Mouse (Mus musculus): Measurements from ENCODE around the gene Muc13. TPM values are rescaled to one million over a fixed set of nuclear protein-coding genes. Genes with fewer than 3 reads are reported as not detected.

Muc13 gene
- polyA plus RNA-seq, 1 experiment from 2014 or later = 0.07 TPM

GRCm38 (mm10) chr16:33828496-33828895, 34.7 kb downstream of the Muc13 start:
- H3K36me3 ChIP-seq (ENCODE audit: control insufficient read depth, insufficient read depth, low read length) = no peaks in the 10 kb centered on the region
- H3K4me2 ChIP-seq (ENCODE audit: low read depth, low read length, severe bottlenecking) = no peak overlapping the region
- WGBS = 83% methylated on average over 7 of the region's 7 CpGs
- H3K27ac ChIP-seq (ENCODE audit: low read depth, low read length) = no peak overlapping the region
- H3K4me1 ChIP-seq (replicated peaks; ENCODE audit: control insufficient read depth, insufficient read depth, low read length) = peaks cover 4% of the 10 kb centered on the region; the same call in 1 of the 2 replicates
- H3K4me3 ChIP-seq (ENCODE audit: low read depth, low read length) = no peak overlapping the region
- DNase-seq (ENCODE audit: low spot score) (no peak), ATAC-seq (replicated peaks; ENCODE audit: low FRiP score) (no peak)
- peaks cover 21% of the 10 kb centered on the region for H3K27me3 ChIP-seq (ENCODE audit: control insufficient read depth, insufficient read depth, low read length)
- no peaks in the 10 kb centered on the region for H3K9me3 ChIP-seq (ENCODE audit: control insufficient read depth, low read length)
- H3K9ac ChIP-seq (ENCODE audit: low read length) = no peak overlapping the region

- DNase-seq (ENCODE audit: low spot score) (peak; percentile 86), ATAC-seq (replicated peaks; ENCODE audit: low FRiP score) (peak; percentile 78)
- Histone ChIP-seq H3K9ac (ENCODE audit: low read length) (peak within 1 kb of the TSS; percentile 66), H3K27me3 (ENCODE audit: control insufficient read depth, insufficient read depth, low read length) (peaks cover 22% of the 10 kb centered on the region), H3K36me3 (ENCODE audit: control insufficient read depth, insufficient read depth, low read length) (no peaks in the 10 kb centered on the region), H3K27ac (ENCODE audit: low read depth, low read length) (no peak within 1 kb of the TSS), H3K4me3 (ENCODE audit: low read depth, low read length) (peak within 1 kb of the TSS; percentile 75), H3K9me3 (ENCODE audit: control insufficient read depth, low read length) (no peaks in the 10 kb centered on the region), H3K4me1 (replicated peaks; ENCODE audit: control insufficient read depth, insufficient read depth, low read length) (peaks cover 12% of the 10 kb centered on the region), H3K4me2 (ENCODE audit: low read depth, low read length, severe bottlenecking) (peak within 1 kb of the TSS; percentile 100)
- WGBS = under 1% methylated on average over 31 of the region's 43 CpGs
These were observed 35.5 kb downstream of the Muc13 start, which contains the start of gene Itgb5 for GRCm38 (mm10) chr16:33829301-33829831. Gene Itgb5, plus strand, starts transcription at chr16:33829665.

- Histone ChIP-seq H3K4me1 (replicated peaks; ENCODE audit: control insufficient read depth, insufficient read depth, low read length) (peaks cover 12% of the 10 kb centered on the region), H3K9ac (ENCODE audit: low read length) (peak overlapping the region; percentile 66), H3K27ac (ENCODE audit: low read depth, low read length) (no peak overlapping the region), H3K9me3 (ENCODE audit: control insufficient read depth, low read length) (no peaks in the 10 kb centered on the region), H3K4me2 (ENCODE audit: low read depth, low read length, severe bottlenecking) (peak overlapping the region; percentile 100), H3K27me3 (ENCODE audit: control insufficient read depth, insufficient read depth, low read length) (peaks cover 24% of the 10 kb centered on the region), H3K4me3 (ENCODE audit: low read depth, low read length) (peak overlapping the region; percentile 75), H3K36me3 (ENCODE audit: control insufficient read depth, insufficient read depth, low read length) (no peaks in the 10 kb centered on the region)
- peak; percentile 78 for DNase-seq (ENCODE audit: low spot score)
- peak; percentile 31; the same call in 1 of the 2 replicates for ATAC-seq (replicated peaks; ENCODE audit: low FRiP score)
- WGBS = under 1% methylated on average over 70 of the region's 76 CpGs
These were observed 36.1 kb downstream of the Muc13 start for GRCm38 (mm10) chr16:33829842-33830511.

DNA sequence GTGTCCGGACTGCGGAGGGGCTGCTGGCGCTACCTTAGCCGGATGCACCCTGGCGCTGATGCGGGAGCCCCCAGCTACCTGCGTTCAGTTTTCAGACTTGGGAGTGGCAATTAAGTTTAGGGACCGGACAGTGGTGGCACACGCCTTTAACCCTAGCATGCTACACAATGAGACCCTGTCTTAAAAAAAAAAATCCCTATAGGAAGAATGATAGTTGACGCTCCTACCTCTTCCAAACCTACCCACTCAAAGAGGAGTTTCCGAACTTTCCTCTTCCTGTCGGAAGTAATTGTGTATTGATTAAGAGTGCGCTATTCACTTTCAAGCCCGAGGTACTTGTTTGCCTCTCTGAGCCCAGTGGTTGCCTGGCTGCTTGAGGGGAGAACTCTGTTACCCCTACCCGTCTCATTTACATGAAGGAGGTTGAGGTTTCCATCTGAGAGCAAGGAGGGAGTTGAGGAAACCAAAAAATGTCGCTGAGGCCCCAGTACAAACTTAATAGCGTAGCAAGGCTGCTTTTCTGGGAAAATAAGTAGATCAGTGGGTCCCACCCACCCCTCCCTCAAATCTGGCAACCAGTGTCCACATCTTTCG, 36.8 kb downstream of the Muc13 start:
- no peak for ATAC-seq (replicated peaks; ENCODE audit: low FRiP score)
- H3K4me3 ChIP-seq (ENCODE audit: low read depth, low read length) = peak overlapping the region; percentile 75
- H3K9ac ChIP-seq (ENCODE audit: low read length) = peak overlapping the region; percentile 66
- peaks cover 30% of the 10 kb centered on the region for H3K27me3 ChIP-seq (ENCODE audit: control insufficient read depth, insufficient read depth, low read length)
- WGBS = 3% methylated on average over 18 of the region's 18 CpGs
- no peaks in the 10 kb centered on the region for H3K9me3 ChIP-seq (ENCODE audit: control insufficient read depth, low read length)
- DNase-seq (ENCODE audit: low spot score) = no peak
- H3K4me2 ChIP-seq (ENCODE audit: low read depth, low read length, severe bottlenecking) = peak overlapping the region; percentile 100
- H3K4me1 ChIP-seq (replicated peaks; ENCODE audit: control insufficient read depth, insufficient read depth, low read length) = peaks cover 12% of the 10 kb centered on the region
- no peaks in the 10 kb centered on the region for H3K36me3 ChIP-seq (ENCODE audit: control insufficient read depth, insufficient read depth, low read length)
- no peak overlapping the region for H3K27ac ChIP-seq (ENCODE audit: low read depth, low read length)

- Histone ChIP-seq H3K9me3 (ENCODE audit: control insufficient read depth, low read length) (no peaks in the 10 kb centered on the region), H3K4me2 (ENCODE audit: low read depth, low read length, severe bottlenecking) (no peak overlapping the region), H3K27me3 (ENCODE audit: control insufficient read depth, insufficient read depth, low read length) (peaks cover 30% of the 10 kb centered on the region), H3K36me3 (ENCODE audit: control insufficient read depth, insufficient read depth, low read length) (no peaks in the 10 kb centered on the region), H3K4me1 (replicated peaks; ENCODE audit: control insufficient read depth, insufficient read depth, low read length) (peaks cover 12% of the 10 kb centered on the region), H3K4me3 (ENCODE audit: low read depth, low read length) (no peak overlapping the region), H3K27ac (ENCODE audit: low read depth, low read length) (no peak overlapping the region), H3K9ac (ENCODE audit: low read length) (no peak overlapping the region)
- DNase-seq (ENCODE audit: low spot score) (no peak), ATAC-seq (replicated peaks; ENCODE audit: low FRiP score) (no peak)
- WGBS = 53% methylated on average over 6 of the region's 6 CpGs
These were observed 38.2 kb downstream of the Muc13 start for GRCm38 (mm10) chr16:33832057-33832456.

- Histone ChIP-seq H3K27ac (ENCODE audit: low read depth, low read length) (0 out of 2 replicates have a peak overlapping the region, but pooled peaks have one; percentile 1), H3K27me3 (ENCODE audit: control insufficient read depth, insufficient read depth, low read length) (peaks cover 29% of the 10 kb centered on the region), H3K36me3 (ENCODE audit: control insufficient read depth, insufficient read depth, low read length) (no peaks in the 10 kb centered on the region), H3K9me3 (ENCODE audit: control insufficient read depth, low read length) (no peaks in the 10 kb centered on the region), H3K9ac (ENCODE audit: low read length) (no peak overlapping the region; the same call in 1 of the 2 replicates), H3K4me1 (replicated peaks; ENCODE audit: control insufficient read depth, insufficient read depth, low read length) (peaks cover 12% of the 10 kb centered on the region), H3K4me2 (ENCODE audit: low read depth, low read length, severe bottlenecking) (peak overlapping the region; percentile 55), H3K4me3 (ENCODE audit: low read depth, low read length) (peak overlapping the region; percentile 17)
- peak; percentile 84 for DNase-seq (ENCODE audit: low spot score)
- ATAC-seq (replicated peaks; ENCODE audit: low FRiP score) = peak; percentile 82
- WGBS = 2% methylated on average over 21 of the region's 21 CpGs
These were observed 39.0 kb downstream of the Muc13 start for GRCm38 (mm10) chr16:33832728-33833428.

DNA sequence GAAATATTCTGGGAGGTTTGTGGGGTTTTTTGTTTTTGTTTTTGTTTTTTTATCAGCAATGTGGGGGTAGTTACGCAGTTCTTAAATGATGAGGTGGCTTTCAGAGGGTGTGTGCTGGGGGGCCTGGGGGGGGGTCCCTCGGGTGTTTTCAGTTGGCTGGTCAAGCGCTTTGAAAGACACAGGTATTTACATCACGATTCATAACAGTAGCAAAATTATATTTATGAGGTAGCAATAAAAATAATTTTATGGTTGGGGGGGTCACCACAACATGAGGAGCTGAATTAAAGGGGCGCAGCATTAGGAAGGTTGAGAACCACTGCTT, 39.6 kb downstream of the Muc13 start:
- no peak for ATAC-seq (replicated peaks; ENCODE audit: low FRiP score)
- Histone ChIP-seq H3K9me3 (ENCODE audit: control insufficient read depth, low read length) (no peaks in the 10 kb centered on the region), H3K36me3 (ENCODE audit: control insufficient read depth, insufficient read depth, low read length) (no peaks in the 10 kb centered on the region), H3K9ac (ENCODE audit: low read length) (no peak overlapping the region; the same call in 1 of the 2 replicates), H3K4me1 (replicated peaks; ENCODE audit: control insufficient read depth, insufficient read depth, low read length) (peaks cover 12% of the 10 kb centered on the region), H3K4me2 (ENCODE audit: low read depth, low read length, severe bottlenecking) (peak overlapping the region; percentile 55), H3K27ac (ENCODE audit: low read depth, low read length) (0 out of 2 replicates have a peak overlapping the region, but pooled peaks have one; percentile 1), H3K4me3 (ENCODE audit: low read depth, low read length) (peak overlapping the region; percentile 19; the same call in 1 of the 2 replicates), H3K27me3 (ENCODE audit: control insufficient read depth, insufficient read depth, low read length) (peaks cover 28% of the 10 kb centered on the region)
- no peak for DNase-seq (ENCODE audit: low spot score)
- WGBS = 5% methylated on average over 5 of the region's 5 CpGs

DNA sequence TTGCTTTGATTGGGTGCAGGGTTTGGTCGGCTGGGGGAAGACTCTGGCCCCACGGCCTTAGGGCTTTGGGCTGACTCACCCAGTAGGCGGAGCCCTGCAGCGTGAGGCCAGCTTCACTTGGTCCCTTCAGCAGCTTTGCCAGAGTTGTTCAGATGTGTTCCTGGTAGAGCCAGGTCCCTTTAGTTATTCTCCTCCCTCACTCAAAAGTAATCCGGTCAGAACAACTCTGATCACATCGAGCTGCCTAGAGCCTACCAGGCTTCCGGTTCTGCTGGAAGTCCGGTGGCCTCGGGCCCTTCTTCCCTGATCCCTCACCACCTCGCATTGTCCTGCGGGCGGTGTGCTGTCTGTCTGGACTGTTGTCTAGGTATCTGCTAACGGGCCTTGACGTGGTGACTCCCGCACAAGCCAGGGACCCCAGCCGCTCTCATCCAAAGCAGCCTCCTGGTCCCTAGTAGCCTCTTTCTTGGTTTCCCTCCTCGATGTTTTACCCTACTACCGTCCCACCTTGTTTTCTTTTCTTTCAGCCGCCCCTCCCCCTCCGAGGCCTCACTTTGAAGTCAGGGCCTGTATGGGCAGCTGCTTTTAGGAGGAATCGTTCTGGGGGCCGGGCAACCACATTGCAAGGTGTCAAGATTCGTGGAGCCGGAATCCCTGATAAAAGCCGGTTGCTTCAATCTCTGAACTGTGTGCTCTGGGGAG, 40.1 kb downstream of the Muc13 start:
- H3K4me1 ChIP-seq (replicated peaks; ENCODE audit: control insufficient read depth, insufficient read depth, low read length) = peaks cover 12% of the 10 kb centered on the region

More for the DNA sequence above, 40.1 kb downstream of the Muc13 start:
- peaks cover 27% of the 10 kb centered on the region for H3K27me3 ChIP-seq (ENCODE audit: control insufficient read depth, insufficient read depth, low read length)
- DNase-seq (ENCODE audit: low spot score) (peak; percentile 79), ATAC-seq (replicated peaks; ENCODE audit: low FRiP score) (peak; percentile 47; the same call in 1 of the 2 replicates)
- peak overlapping the region; percentile 19 for H3K4me3 ChIP-seq (ENCODE audit: low read depth, low read length)
- H3K4me2 ChIP-seq (ENCODE audit: low read depth, low read length, severe bottlenecking) = peak overlapping the region; percentile 55
- peak overlapping the region; percentile 50; the same call in 1 of the 2 replicates for H3K27ac ChIP-seq (ENCODE audit: low read depth, low read length)
- peak overlapping the region; percentile 45 for H3K9ac ChIP-seq (ENCODE audit: low read length)
- no peaks in the 10 kb centered on the region for H3K9me3 ChIP-seq (ENCODE audit: control insufficient read depth, low read length)
- H3K36me3 ChIP-seq (ENCODE audit: control insufficient read depth, insufficient read depth, low read length) = no peaks in the 10 kb centered on the region
- 1% methylated on average over 25 of the region's 25 CpGs for WGBS

Measured in forebrain, embryonic 11.5 days (tissue).